Mouse (Mus musculus) heart, embryonic 13.5 days (tissue): ENCODE results near the gene Slc19a1. TPM values are rescaled to one million over a fixed set of nuclear protein-coding genes. Genes with fewer than 3 reads are reported as not detected.

ENCODE experiments used
- ATAC-seq: fragments of 200-750 bp; cut with Nextera tagmentation; 2 replicates; pipeline ENCODE4 v1.8.0; 2017; ENCODE audit warnings: moderate TSS enrichment; ENCODE audit not compliant: insufficient number of reproducible peaks, low FRiP score, low TSS enrichment; ENCODE audit errors: extremely low read depth
- H3K27ac ChIP-seq: fragments of 300-500 bp; sonication (generic); replicated peaks from 2 replicates; pipeline ENCODE4 v1.5.1; 2015; ENCODE audit warnings: moderate library complexity, mild to moderate bottlenecking, inconsistent platforms
- H3K27me3 ChIP-seq: fragments of 300-500 bp; sonication (generic); replicated peaks from 2 replicates; pipeline ENCODE4 v1.6.1; 2015; ENCODE audit warnings: mild to moderate bottlenecking, inconsistent platforms
- H3K36me3 ChIP-seq: fragments of 300-500 bp; sonication (generic); 2 replicates; pipeline ENCODE4 v1.6.1; 2015; ENCODE audit warnings: mild to moderate bottlenecking, inconsistent platforms
- H3K4me1 ChIP-seq: fragments of 300-500 bp; sonication (generic); 2 replicates; pipeline ENCODE4 v1.6.1; 2015; ENCODE audit warnings: inconsistent platforms
- H3K4me2 ChIP-seq: fragments of 300-500 bp; sonication (generic); 2 replicates; pipeline ENCODE4 v1.6.1; 2015; ENCODE audit warnings: inconsistent platforms, mild to moderate bottlenecking, moderate library complexity
- H3K4me3 ChIP-seq: fragments of 300-500 bp; sonication (generic); 2 replicates; pipeline ENCODE4 v1.5.1; 2015; ENCODE audit warnings: moderate library complexity, mild to moderate bottlenecking, inconsistent platforms
- H3K9ac ChIP-seq: fragments of 300-500 bp; sonication (generic); 2 replicates; pipeline ENCODE4 v1.6.1; 2015; ENCODE audit warnings: inconsistent platforms, mild to moderate bottlenecking, moderate library complexity
- H3K9me3 ChIP-seq: fragments of 300-500 bp; sonication (generic); 2 replicates; pipeline ENCODE4 v1.6.1; 2016; ENCODE audit warnings: inconsistent platforms
- WGBS: fragments of 180-500 bp; shearing (Covaris S2); methylation state at CpG from one replicate; pipeline ENCODE4 v1.1.7; 2015; ENCODE audit warnings: mixed read lengths; 5-methylcytosine and 5-hydroxymethylcytosine counted together
- polyA plus RNA-seq: library from polyadenylated mRNA; unstranded; fragments of >200 nt; fragmentation: Nextera tagmentation; extraction: Ambion mirVana; gene quantifications from 2 replicates; pipeline ENCODE4 v1.2.1, GENCODE M21; 2015

Gene Slc19a1
- 13.3 and 14.9 TPM in 2 replicates for polyA plus RNA-seq

- peaks cover 8% of the 10 kb centered on the region for H3K27me3 ChIP-seq
- WGBS, result 37% methylated on average over 13 of the region's 13 CpGs
- H3K9ac ChIP-seq, result peak within 1 kb of the TSS; percentile 90
- peak within 1 kb of the TSS; percentile 56; the same call in 1 of the 2 replicates for H3K27ac ChIP-seq
- H3K4me1 ChIP-seq, result peaks cover 15% of the 10 kb centered on the region
- H3K9me3 ChIP-seq, result no peaks in the 10 kb centered on the region
- ATAC-seq, result no peak
- peak within 1 kb of the TSS; percentile 76 for H3K4me3 ChIP-seq
- H3K4me2 ChIP-seq, result peak within 1 kb of the TSS; percentile 95
- no peaks in the 10 kb centered on the region for H3K36me3 ChIP-seq
These were observed at the start of gene Slc19a1 for GRCm38 (mm10) chr10:77031768-77032375. Gene Slc19a1, plus strand, starts transcription at chr10:77032241.

- no peak overlapping the region for H3K4me2 ChIP-seq
- H3K9ac ChIP-seq, result no peak overlapping the region
- no peak overlapping the region for H3K4me3 ChIP-seq
- WGBS, result 71% methylated on average over 5 of the region's 5 CpGs
- H3K9me3 ChIP-seq, result no peaks in the 10 kb centered on the region
- H3K4me1 ChIP-seq, result no peaks in the 10 kb centered on the region
- H3K36me3 ChIP-seq, result no peaks in the 10 kb centered on the region
- H3K27ac ChIP-seq, result no peak overlapping the region
- no peak for ATAC-seq
- peaks cover 22% of the 10 kb centered on the region for H3K27me3 ChIP-seq
These were observed 43.5 kb upstream of the Slc19a1 start for GRCm38 (mm10) chr10:76988586-76988985.

GRCm38 (mm10) chr10:76992456-76992855 lies 39.6 kb upstream of the Slc19a1 start:
- no peak overlapping the region for H3K9ac ChIP-seq
- 49% methylated on average over 3 of the region's 3 CpGs for WGBS
- H3K36me3 ChIP-seq, result no peaks in the 10 kb centered on the region
- no peak for ATAC-seq
- peaks cover 1% of the 10 kb centered on the region for H3K4me1 ChIP-seq
- H3K27me3 ChIP-seq, result peaks cover 10% of the 10 kb centered on the region
- peaks cover 8% of the 10 kb centered on the region; the same call in 1 of the 2 replicates for H3K9me3 ChIP-seq
- no peak overlapping the region for H3K4me2 ChIP-seq
- no peak overlapping the region for H3K27ac ChIP-seq
- no peak overlapping the region for H3K4me3 ChIP-seq

- no peaks in the 10 kb centered on the region for H3K27me3 ChIP-seq
- peak; percentile 71; the same call in 1 of the 2 replicates for ATAC-seq
- H3K4me1 ChIP-seq, result peaks cover 11% of the 10 kb centered on the region
- no peaks in the 10 kb centered on the region for H3K36me3 ChIP-seq
- no peak overlapping the region; the same call in 1 of the 2 replicates for H3K9ac ChIP-seq
- no peak overlapping the region for H3K4me3 ChIP-seq
- H3K4me2 ChIP-seq, result peak overlapping the region; percentile 40
- peak overlapping the region; percentile 68 for H3K27ac ChIP-seq
- H3K9me3 ChIP-seq, result peaks cover 11% of the 10 kb centered on the region
- 27% methylated on average over 17 of the region's 17 CpGs for WGBS
These were observed 34.1 kb upstream of the Slc19a1 start for GRCm38 (mm10) chr10:76997759-76998513.

- Histone ChIP-seq H3K27me3 (no peaks in the 10 kb centered on the region), H3K27ac (no peak overlapping the region), H3K36me3 (no peaks in the 10 kb centered on the region), H3K4me2 (no peak overlapping the region), H3K4me1 (peaks cover 10% of the 10 kb centered on the region), H3K9me3 (peaks cover 4% of the 10 kb centered on the region; the same call in 1 of the 2 replicates), H3K4me3 (no peak overlapping the region), H3K9ac (no peak overlapping the region)
- 31% methylated on average over 7 of the region's 7 CpGs for WGBS
- ATAC-seq, result no peak
These were observed 27.1 kb upstream of the Slc19a1 start for GRCm38 (mm10) chr10:77004936-77005335.

- H3K27me3 ChIP-seq, result no peaks in the 10 kb centered on the region
- ATAC-seq, result no peak
- no peaks in the 10 kb centered on the region for H3K9me3 ChIP-seq
- no peak overlapping the region for H3K9ac ChIP-seq
- H3K4me3 ChIP-seq, result no peak overlapping the region
- H3K27ac ChIP-seq, result no peak overlapping the region
- no peaks in the 10 kb centered on the region for H3K36me3 ChIP-seq
- WGBS, result 41% methylated on average over 8 of the region's 8 CpGs
- H3K4me2 ChIP-seq, result no peak overlapping the region
- H3K4me1 ChIP-seq, result peaks cover 10% of the 10 kb centered on the region
These were observed 24.5 kb upstream of the Slc19a1 start for GRCm38 (mm10) chr10:77007433-77008108.

GRCm38 (mm10) chr10:77008109-77008561 lies 23.9 kb upstream of the Slc19a1 start:
- WGBS, result 21% methylated on average over 9 of the region's 9 CpGs
- Histone ChIP-seq H3K4me3 (no peak overlapping the region), H3K4me1 (peaks cover 10% of the 10 kb centered on the region), H3K4me2 (no peak overlapping the region), H3K9me3 (no peaks in the 10 kb centered on the region), H3K27ac (no peak overlapping the region), H3K27me3 (no peaks in the 10 kb centered on the region), H3K36me3 (no peaks in the 10 kb centered on the region), H3K9ac (no peak overlapping the region)
- no peak for ATAC-seq

- ATAC-seq, result no peak
- Histone ChIP-seq H3K36me3 (no peaks in the 10 kb centered on the region), H3K27me3 (no peaks in the 10 kb centered on the region), H3K4me2 (no peak overlapping the region), H3K9me3 (no peaks in the 10 kb centered on the region), H3K4me3 (no peak overlapping the region), H3K9ac (no peak overlapping the region), H3K4me1 (peaks cover 10% of the 10 kb centered on the region), H3K27ac (no peak overlapping the region)
- WGBS, result 77% methylated on average over 3 of the region's 3 CpGs
These were observed 23.3 kb upstream of the Slc19a1 start for GRCm38 (mm10) chr10:77008698-77009097.

- Histone ChIP-seq H3K9ac (no peak overlapping the region), H3K4me1 (peaks cover 10% of the 10 kb centered on the region), H3K9me3 (no peaks in the 10 kb centered on the region), H3K27me3 (no peaks in the 10 kb centered on the region), H3K4me3 (no peak overlapping the region), H3K27ac (no peak overlapping the region), H3K36me3 (no peaks in the 10 kb centered on the region), H3K4me2 (no peak overlapping the region)
- ATAC-seq, result no peak
- WGBS, result 71% methylated on average over 4 of the region's 4 CpGs
These were observed 20.4 kb upstream of the Slc19a1 start for GRCm38 (mm10) chr10:77011681-77012080.

DNA sequence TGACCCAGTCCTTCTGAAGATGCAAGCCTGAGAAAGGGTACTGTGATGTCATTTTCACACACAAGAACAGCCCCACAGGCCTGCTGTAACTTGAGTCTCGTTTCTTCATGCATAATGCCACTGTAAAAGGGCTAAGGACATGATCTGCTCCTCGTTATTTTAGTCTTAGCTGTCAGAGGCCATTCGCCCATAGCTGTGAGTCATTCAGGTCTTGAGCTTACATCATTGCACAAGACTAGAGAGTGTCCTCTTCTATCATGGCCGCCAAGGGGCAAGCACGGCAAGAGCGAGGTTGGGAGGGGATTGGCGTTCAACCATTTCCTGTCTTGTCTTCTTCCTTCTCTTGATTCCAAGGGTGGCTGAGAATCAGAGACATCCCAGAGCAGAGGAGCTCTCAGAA lies 16.0 kb upstream of the Slc19a1 start:
- ATAC-seq, result no peak
- Histone ChIP-seq H3K4me1 (no peaks in the 10 kb centered on the region), H3K27ac (no peak overlapping the region), H3K4me2 (no peak overlapping the region), H3K9me3 (no peaks in the 10 kb centered on the region), H3K27me3 (no peaks in the 10 kb centered on the region), H3K4me3 (no peak overlapping the region), H3K9ac (no peak overlapping the region), H3K36me3 (no peaks in the 10 kb centered on the region)
- 80% methylated on average over 7 of the region's 7 CpGs for WGBS

- WGBS, result 48% methylated on average over 8 of the region's 8 CpGs
- H3K27ac ChIP-seq, result no peak overlapping the region
- H3K27me3 ChIP-seq, result no peaks in the 10 kb centered on the region
- no peaks in the 10 kb centered on the region for H3K4me1 ChIP-seq
- no peaks in the 10 kb centered on the region for H3K9me3 ChIP-seq
- no peak for ATAC-seq
- H3K4me3 ChIP-seq, result no peak overlapping the region
- H3K9ac ChIP-seq, result no peak overlapping the region
- no peaks in the 10 kb centered on the region for H3K36me3 ChIP-seq
- no peak overlapping the region for H3K4me2 ChIP-seq
These were observed 15.5 kb upstream of the Slc19a1 start for GRCm38 (mm10) chr10:77016499-77016898.
